Mouse (Mus musculus): ENCODE results near the gene Fgd2. TPM values are rescaled to one million over a fixed set of nuclear protein-coding genes. Genes with fewer than 3 reads are reported as not detected.

Gene Fgd2
- polyA plus RNA-seq, 1 experiment from 2014 or later: 3.2 TPM

DNA sequence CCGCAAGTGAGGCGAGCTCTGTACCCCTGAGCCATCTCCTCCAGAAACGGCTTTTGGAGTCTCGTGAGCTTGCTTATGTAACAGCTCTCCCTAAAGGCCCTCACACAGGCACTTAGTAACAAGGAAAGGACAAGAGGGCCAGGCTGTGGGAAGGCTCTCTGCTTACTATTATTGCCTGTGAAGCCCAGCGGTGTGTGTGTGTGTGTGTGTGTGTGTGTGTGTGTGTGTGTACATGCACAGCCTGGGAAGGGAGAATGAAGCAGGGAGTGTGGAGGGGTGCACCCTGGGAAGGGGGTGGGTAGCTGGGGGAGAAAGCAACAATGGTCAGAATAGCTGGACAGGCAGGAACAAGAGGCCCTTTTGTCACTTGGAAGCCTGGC is 5.3 kb upstream of the Fgd2 start:
- H3K36me3 ChIP-seq: no peaks in the 10 kb centered on the region
- peak overlapping the region; percentile 99 for H3K27ac ChIP-seq
- 6% methylated on average over 5 of the region's 5 CpGs for whole genome bisulfite sequencing
- peak; percentile 51 for ATAC-seq
- H3K4me3 ChIP-seq (replicated peaks): peak overlapping the region; percentile 38; the same call in 1 of the 2 replicates
- H3K27me3 ChIP-seq: no peaks in the 10 kb centered on the region
- no peaks in the 10 kb centered on the region for H3K9me3 ChIP-seq
- peak overlapping the region; percentile 63 for H3K4me2 ChIP-seq (replicated peaks)
- peak overlapping the region; percentile 69 for H3K9ac ChIP-seq (replicated peaks)
- peaks cover 36% of the 10 kb centered on the region for H3K4me1 ChIP-seq (replicated peaks)

- peak; percentile 69 for ATAC-seq
- no peaks in the 10 kb centered on the region for H3K9me3 ChIP-seq
- H3K36me3 ChIP-seq: no peaks in the 10 kb centered on the region
- peak overlapping the region; percentile 63 for H3K4me2 ChIP-seq (replicated peaks)
- peak overlapping the region; percentile 38 for H3K4me3 ChIP-seq (replicated peaks)
- WGBS: 10% methylated on average over 17 of the region's 17 CpGs
- H3K27ac ChIP-seq: peak overlapping the region; percentile 99
- peak overlapping the region; percentile 69 for H3K9ac ChIP-seq (replicated peaks)
- H3K27me3 ChIP-seq: no peaks in the 10 kb centered on the region
- H3K4me1 ChIP-seq (replicated peaks): peaks cover 40% of the 10 kb centered on the region
These were observed 4.8 kb upstream of the Fgd2 start for GRCm38 (mm10) chr17:29355841-29356478.

DNA sequence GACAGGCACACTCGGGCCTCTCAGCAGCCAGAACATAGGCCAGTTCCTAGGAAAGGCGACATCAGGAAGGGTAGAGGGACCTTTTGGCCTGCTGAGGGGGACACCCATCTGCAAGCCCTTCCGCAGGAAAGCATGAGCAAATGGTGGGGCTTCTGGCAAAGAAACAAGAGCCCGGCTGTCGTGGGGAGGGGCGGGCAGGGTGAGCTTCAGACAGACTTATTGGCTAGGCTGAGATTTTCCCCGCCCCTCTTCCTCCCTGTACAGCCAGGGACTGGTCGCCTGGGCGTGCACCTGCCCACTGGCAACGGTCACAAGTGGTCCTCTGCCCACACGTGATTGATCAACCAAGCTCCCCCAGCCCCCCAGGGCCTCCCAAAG is 4.2 kb upstream of the Fgd2 start:
- peak; percentile 97 for ATAC-seq
- under 1% methylated on average over 11 of the region's 11 CpGs for WGBS
- Histone ChIP-seq H3K9ac (replicated peaks) (peak overlapping the region; percentile 69), H3K36me3 (no peaks in the 10 kb centered on the region), H3K4me2 (replicated peaks) (peak overlapping the region; percentile 63), H3K27ac (peak overlapping the region; percentile 99), H3K27me3 (no peaks in the 10 kb centered on the region), H3K9me3 (no peaks in the 10 kb centered on the region), H3K4me1 (replicated peaks) (peaks cover 40% of the 10 kb centered on the region), H3K4me3 (replicated peaks) (peak overlapping the region; percentile 38)

- Histone ChIP-seq H3K27ac (peak overlapping the region; percentile 99), H3K4me1 (replicated peaks) (peaks cover 40% of the 10 kb centered on the region), H3K36me3 (no peaks in the 10 kb centered on the region), H3K9me3 (no peaks in the 10 kb centered on the region), H3K27me3 (0 out of 2 replicates have a peak, but pooled peaks cover 1% of the 10 kb centered on the region), H3K9ac (replicated peaks) (peak overlapping the region; percentile 69), H3K4me3 (replicated peaks) (peak overlapping the region; percentile 38), H3K4me2 (replicated peaks) (peak overlapping the region; percentile 63)
- WGBS: under 1% methylated on average over 9 of the region's 9 CpGs
- peak; percentile 78 for ATAC-seq
These were observed 3.8 kb upstream of the Fgd2 start for GRCm38 (mm10) chr17:29356882-29357281.

DNA sequence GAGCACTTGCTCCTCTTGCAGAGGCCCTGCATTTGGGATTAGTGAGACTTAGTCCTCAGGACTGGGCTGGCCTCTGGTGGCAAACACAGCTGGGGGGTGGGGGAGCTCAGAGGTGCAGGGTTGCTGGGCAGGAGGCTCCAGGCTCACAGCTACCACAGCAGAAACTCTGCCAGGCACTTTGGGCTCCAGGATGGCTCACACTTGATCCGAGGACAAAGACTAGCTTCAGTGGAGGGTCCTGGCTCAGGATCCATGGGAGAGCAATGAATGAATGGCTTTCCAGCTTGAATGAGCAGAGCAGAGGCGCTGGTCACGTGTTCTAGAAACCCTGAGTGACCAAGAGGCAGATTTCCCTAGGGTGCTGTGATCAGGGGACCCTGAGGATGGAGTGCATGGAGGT is 1.8 kb upstream of the Fgd2 start:
- H3K27ac ChIP-seq: no peak overlapping the region
- 39% methylated on average over 3 of the region's 3 CpGs for WGBS
- 0 out of 2 replicates have a peak, but pooled peaks cover 4% of the 10 kb centered on the region for H3K27me3 ChIP-seq
- no peaks in the 10 kb centered on the region for H3K9me3 ChIP-seq
- no peaks in the 10 kb centered on the region for H3K36me3 ChIP-seq
- ATAC-seq: no peak
- H3K4me1 ChIP-seq (replicated peaks): peaks cover 40% of the 10 kb centered on the region
- no peak overlapping the region for H3K9ac ChIP-seq (replicated peaks)
- no peak overlapping the region for H3K4me3 ChIP-seq (replicated peaks)
- H3K4me2 ChIP-seq (replicated peaks): no peak overlapping the region

- peaks cover 16% of the 10 kb centered on the region for H3K4me1 ChIP-seq (replicated peaks)
- no peak overlapping the region for H3K27ac ChIP-seq
- 61% methylated on average over 8 of the region's 8 CpGs for WGBS
- H3K27me3 ChIP-seq: 0 out of 2 replicates have a peak, but pooled peaks cover 4% of the 10 kb centered on the region
- H3K4me2 ChIP-seq (replicated peaks): no peak overlapping the region
- H3K36me3 ChIP-seq: no peaks in the 10 kb centered on the region
- no peaks in the 10 kb centered on the region for H3K9me3 ChIP-seq
- no peak overlapping the region for H3K9ac ChIP-seq (replicated peaks)
- ATAC-seq: no peak
- H3K4me3 ChIP-seq (replicated peaks): no peak overlapping the region
These were observed 1.4 kb downstream of the Fgd2 start for GRCm38 (mm10) chr17:29361982-29362691.

- Histone ChIP-seq H3K4me3 (replicated peaks) (no peak overlapping the region), H3K9me3 (no peaks in the 10 kb centered on the region), H3K4me1 (replicated peaks) (peaks cover 11% of the 10 kb centered on the region), H3K27ac (no peak overlapping the region), H3K36me3 (no peaks in the 10 kb centered on the region), H3K27me3 (0 out of 2 replicates have a peak, but pooled peaks cover 9% of the 10 kb centered on the region), H3K9ac (replicated peaks) (no peak overlapping the region), H3K4me2 (replicated peaks) (no peak overlapping the region)
- 79% methylated on average over 8 of the region's 8 CpGs for WGBS
- no peak for ATAC-seq
These were observed 2.4 kb downstream of the Fgd2 start for GRCm38 (mm10) chr17:29363109-29363508.

DNA sequence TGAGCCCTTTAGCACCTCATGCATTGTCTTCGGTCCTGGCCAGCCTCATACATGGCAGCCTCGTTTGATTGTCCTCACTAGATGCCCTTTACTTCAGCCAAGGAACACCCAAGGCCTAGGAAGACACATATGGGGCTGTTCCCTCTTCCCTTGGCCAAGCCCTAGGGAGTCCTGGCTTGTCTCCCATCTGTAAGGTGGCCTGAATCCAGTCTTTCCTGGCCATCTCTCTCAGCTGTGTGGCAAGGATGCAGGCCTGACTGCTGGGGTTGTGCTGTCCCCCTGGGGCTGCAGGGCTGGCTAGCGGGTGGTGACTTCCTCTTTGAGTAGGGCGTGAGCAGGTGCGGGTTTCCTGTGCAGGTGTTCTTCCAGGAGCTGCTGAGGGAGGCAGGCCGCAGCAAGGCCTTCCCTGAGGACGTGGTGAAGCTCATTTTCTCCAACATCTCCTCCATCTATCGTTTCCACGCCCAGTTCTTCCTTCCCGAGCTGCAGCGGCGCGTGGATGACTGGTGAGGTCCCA is 4.4 kb downstream of the Fgd2 start:
- 0 out of 2 replicates have a peak, but pooled peaks cover 10% of the 10 kb centered on the region for H3K27me3 ChIP-seq
- H3K4me3 ChIP-seq (replicated peaks): no peak overlapping the region
- no peaks in the 10 kb centered on the region for H3K9me3 ChIP-seq
- no peak overlapping the region for H3K9ac ChIP-seq (replicated peaks)
- peaks cover 15% of the 10 kb centered on the region; the same call in 1 of the 2 replicates for H3K4me1 ChIP-seq (replicated peaks)
- H3K36me3 ChIP-seq: no peaks in the 10 kb centered on the region
- 91% methylated on average over 13 of the region's 13 CpGs for WGBS
- ATAC-seq: no peak
- H3K4me2 ChIP-seq (replicated peaks): no peak overlapping the region
- H3K27ac ChIP-seq: no peak overlapping the region

DNA sequence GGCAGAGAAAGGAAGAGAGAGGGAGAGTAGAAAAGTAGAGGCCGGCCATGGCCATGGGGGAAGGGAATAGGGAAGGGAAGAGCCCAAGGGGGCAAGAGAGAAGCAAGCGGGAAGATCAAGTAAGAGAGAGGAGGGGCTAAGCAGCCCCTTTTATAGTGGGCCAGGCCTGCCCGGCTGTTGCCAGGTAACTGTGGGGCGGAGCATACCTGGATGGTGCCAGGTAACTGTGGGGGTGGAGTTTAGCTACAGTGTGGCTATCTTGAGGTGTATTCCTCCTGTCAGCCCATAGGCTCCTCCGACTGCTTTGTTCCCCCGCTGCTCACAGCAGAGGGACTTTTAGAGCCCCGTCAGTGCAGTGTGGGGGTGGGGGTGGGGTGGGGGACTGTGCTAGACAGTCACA is 8.0 kb downstream of the Fgd2 start:
- WGBS: 21% methylated on average over 7 of the region's 7 CpGs
- H3K4me2 ChIP-seq (replicated peaks): no peak overlapping the region
- H3K9ac ChIP-seq (replicated peaks): no peak overlapping the region
- no peaks in the 10 kb centered on the region for H3K9me3 ChIP-seq
- no peak for ATAC-seq
- no peak overlapping the region for H3K4me3 ChIP-seq (replicated peaks)
- no peak overlapping the region for H3K27ac ChIP-seq
- peaks cover 11% of the 10 kb centered on the region; the same call in 1 of the 2 replicates for H3K4me1 ChIP-seq (replicated peaks)
- no peaks in the 10 kb centered on the region for H3K36me3 ChIP-seq
- H3K27me3 ChIP-seq: 0 out of 2 replicates have a peak, but pooled peaks cover 5% of the 10 kb centered on the region

DNA sequence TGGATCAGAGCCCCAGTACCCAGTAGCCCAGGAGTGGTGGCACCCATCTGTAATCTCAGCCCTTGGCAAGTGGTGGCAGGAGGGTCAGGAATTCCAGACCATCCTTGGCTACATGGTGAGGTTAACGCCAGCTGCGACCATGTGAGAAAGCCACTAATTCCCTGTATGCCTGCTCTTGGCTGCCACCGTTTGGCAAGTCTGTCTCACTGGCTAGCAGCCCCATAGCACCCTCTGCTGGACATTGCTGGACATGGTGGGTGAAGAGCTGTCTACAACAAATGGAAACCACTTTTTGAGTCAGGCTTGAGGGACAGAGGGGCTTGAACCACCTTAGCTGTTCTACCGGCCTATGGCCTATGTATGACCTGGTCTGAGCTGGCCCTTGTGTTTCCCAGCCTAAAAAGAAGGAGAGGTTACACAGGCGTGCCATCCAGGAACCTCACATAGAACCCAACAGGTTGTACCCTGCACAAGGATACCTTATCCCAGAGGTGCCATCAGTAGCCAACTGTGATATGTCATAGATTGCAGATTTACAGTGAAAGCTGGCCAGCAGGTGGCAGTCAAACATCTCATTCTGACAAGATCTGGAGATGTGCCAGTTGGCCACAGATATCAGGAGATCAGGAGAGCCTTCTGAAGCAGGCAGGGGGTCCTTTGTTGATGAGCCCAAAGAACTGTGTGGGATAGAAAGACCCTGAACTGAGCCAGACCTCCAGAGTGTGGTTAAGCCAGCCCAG is 10.4 kb downstream of the Fgd2 start:
- H3K4me3 ChIP-seq (replicated peaks): no peak overlapping the region
- H3K9ac ChIP-seq (replicated peaks): no peak overlapping the region
- no peaks in the 10 kb centered on the region for H3K9me3 ChIP-seq
- 0 out of 2 replicates have a peak, but pooled peaks cover 5% of the 10 kb centered on the region for H3K27me3 ChIP-seq
- no peaks in the 10 kb centered on the region for H3K36me3 ChIP-seq
- no peak overlapping the region for H3K27ac ChIP-seq
- ATAC-seq: peak; percentile 82
- WGBS: 8% methylated on average over 5 of the region's 5 CpGs
- H3K4me1 ChIP-seq (replicated peaks): peaks cover 11% of the 10 kb centered on the region; the same call in 1 of the 2 replicates
- H3K4me2 ChIP-seq (replicated peaks): no peak overlapping the region

DNA sequence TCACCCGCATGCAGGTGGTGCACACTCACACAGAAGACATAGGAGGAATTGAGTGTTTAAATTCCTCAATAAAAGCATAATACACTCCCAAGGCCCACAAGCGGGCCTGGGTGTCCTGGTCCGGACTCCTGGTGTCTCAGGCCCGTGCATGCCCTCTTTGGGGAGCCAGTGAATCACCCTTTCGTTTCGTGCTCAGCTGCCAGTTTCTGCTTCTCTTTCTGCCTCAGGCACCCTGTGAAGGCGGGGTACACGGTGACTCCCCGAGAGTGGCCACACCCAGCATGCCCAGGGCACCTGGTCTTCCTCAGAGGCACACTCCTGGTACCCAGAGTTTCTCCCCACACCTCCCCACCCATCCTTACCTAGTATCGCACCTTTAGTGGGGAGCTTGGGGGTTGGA is 15.2 kb downstream of the Fgd2 start:
- Histone ChIP-seq H3K9me3 (no peaks in the 10 kb centered on the region), H3K4me1 (replicated peaks) (no peaks in the 10 kb centered on the region), H3K36me3 (no peaks in the 10 kb centered on the region), H3K27ac (no peak overlapping the region), H3K9ac (replicated peaks) (no peak overlapping the region), H3K27me3 (0 out of 2 replicates have a peak, but pooled peaks cover 1% of the 10 kb centered on the region), H3K4me3 (replicated peaks) (no peak overlapping the region), H3K4me2 (replicated peaks) (no peak overlapping the region)
- 79% methylated on average over 10 of the region's 10 CpGs for WGBS
- ATAC-seq: no peak

DNA sequence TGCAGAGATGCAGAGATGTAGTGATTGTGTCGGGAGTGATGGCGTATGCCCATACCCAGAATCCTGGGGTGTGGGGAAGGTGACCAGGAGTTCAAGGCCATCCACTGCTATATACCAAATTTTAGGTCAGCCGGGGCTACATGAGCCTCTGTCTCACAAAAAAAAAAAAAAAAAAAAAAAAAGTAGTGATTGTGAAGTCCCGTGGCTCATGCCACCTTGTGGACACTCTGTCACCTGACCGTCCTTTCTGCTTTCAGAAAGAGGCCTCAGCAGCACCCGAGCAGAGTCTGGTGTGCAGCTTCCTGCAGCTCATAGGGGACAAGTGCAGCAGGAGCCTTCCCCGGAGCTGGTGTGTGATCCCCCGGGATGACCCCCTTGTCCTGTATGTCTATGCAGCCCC is 17.3 kb downstream of the Fgd2 start:
- Histone ChIP-seq H3K9me3 (no peaks in the 10 kb centered on the region), H3K4me2 (replicated peaks) (no peak overlapping the region), H3K4me3 (replicated peaks) (no peak overlapping the region), H3K36me3 (no peaks in the 10 kb centered on the region), H3K4me1 (replicated peaks) (no peaks in the 10 kb centered on the region), H3K9ac (replicated peaks) (no peak overlapping the region), H3K27ac (no peak overlapping the region), H3K27me3 (0 out of 2 replicates have a peak, but pooled peaks cover 5% of the 10 kb centered on the region)
- WGBS: 68% methylated on average over 8 of the region's 8 CpGs
- no peak for ATAC-seq
